Mouse (Mus musculus) thymus, adult 2 months (tissue): Measurements from ENCODE around the gene Ryr1.

Experiments used
- CTCF ChIP-seq: fragments of 200-500 bp; IDR thresholded peaks from 2 replicates; pipeline ENCODE4 v1.5.1; 2012; ENCODE audit warnings: mild to moderate bottlenecking, control low read depth, low read length, moderate library complexity, borderline replicate concordance; ENCODE audit not compliant: control insufficient read depth, poor library complexity, insufficient read depth; ENCODE audit errors: extremely low read depth
- POLR2A ChIP-seq: fragments of 200-500 bp; IDR thresholded peaks from 2 replicates; pipeline ENCODE4 v1.6.1; 2012; ENCODE audit warnings: mild to moderate bottlenecking, low read length, control low read depth, moderate library complexity; ENCODE audit not compliant: control insufficient read depth, poor library complexity, insufficient read depth; ENCODE audit errors: extremely low read depth

DNA sequence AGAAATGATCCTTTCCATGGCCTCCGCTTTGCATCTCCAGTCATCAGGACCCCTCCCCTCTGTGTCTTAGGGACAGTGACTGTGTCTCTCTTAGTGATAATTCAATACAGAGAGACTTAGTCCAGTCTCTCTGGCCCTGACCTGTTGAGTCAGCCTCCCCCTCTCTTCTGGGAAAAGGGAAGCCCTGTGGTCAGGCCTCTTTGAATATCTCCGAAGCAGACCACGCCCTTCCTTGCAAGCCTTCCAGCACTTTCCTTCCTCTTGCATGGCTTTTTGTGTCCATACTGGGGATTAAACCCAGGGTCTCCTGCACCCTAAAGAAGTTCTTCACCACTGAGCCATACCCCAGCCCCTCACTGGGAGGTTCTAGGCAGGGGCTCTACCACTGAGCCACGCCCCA lies 19.0 kb upstream of the Ryr1 start:
- TF ChIP-seq CTCF (no peak), POLR2A (no peak)
